In the genomic region with DNA sequence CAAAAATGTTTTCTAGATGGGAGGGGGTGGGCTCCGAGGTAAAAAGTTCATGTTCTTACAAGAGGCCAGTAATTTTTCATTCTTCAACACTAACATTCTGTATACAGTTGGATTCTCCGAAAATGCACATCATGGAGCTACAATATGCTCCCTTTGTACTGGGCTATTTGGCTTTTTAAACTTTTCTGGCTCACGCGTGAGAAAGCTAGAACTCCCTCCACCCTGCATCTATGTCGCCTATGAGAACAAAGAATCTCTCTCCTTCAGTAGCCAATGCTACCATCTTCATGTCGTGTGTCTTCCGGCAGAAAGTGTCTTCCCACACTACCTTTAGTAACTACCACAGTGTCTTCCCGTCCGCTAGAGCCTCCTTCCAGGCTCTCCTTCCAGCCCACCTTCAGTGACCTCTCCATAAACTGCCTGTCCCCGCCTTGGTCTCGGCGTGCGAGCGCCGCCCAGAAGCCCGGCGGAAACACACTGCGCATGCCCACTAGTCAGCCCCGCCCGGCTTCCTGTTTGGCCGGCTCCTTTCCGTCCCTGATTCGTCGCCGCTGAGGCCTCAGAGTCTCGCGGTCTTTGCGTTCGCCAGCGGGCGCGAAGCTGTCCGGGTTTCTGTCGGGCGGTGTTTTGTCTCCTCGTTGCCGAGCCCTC, we compare ENCODE assay signal across 8 mouse cellular contexts. TPM values are rescaled to one million over a fixed set of nuclear protein-coding genes. Genes with fewer than 3 reads are reported as not detected.
DNase-seq lines count a peak whose midpoint lies in the region; ATAC-seq and TF ChIP-seq lines count a peak whose summit lies in the region.

A gene (plus strand): TSS at position 529 of the 651 bp plus-strand sequence.

- H3K36me3 ChIP-seq in MEL (ENCODE audit: control insufficient read depth in 1 of 2, insufficient read depth in 2 of 2, low read length in 2 of 2): peaks cover 0 to 17% of the 10 kb centered on the region in 2 experiments
- H3K36me3 ChIP-seq in forebrain, postnatal 0 days (ENCODE audit: insufficient read depth): peaks cover 4% of the 10 kb centered on the region; the same call in 1 of the 2 replicates
- H3K36me3 ChIP-seq in lung, embryonic 15.5 days: peaks cover 14% of the 10 kb centered on the region

- WGBS in cerebellum, adult 2 months: under 1% methylated on average over 37 of the region's 37 CpGs
- 1% methylated on average over 37 of the region's 37 CpGs for WGBS in forebrain, postnatal 0 days
- under 1% methylated on average over 37 of the region's 37 CpGs for WGBS in lung, embryonic 15.5 days

- ATAC-seq in forebrain, postnatal 0 days: peak; percentile 100
- ATAC-seq in lung, embryonic 15.5 days (ENCODE audit: borderline replicate concordance, extremely low read depth, low FRiP score, low TSS enrichment): peak; percentile 100

- no peaks in the 10 kb centered on the region for H3K27me3 ChIP-seq in MEL (ENCODE audit: control insufficient read depth in 1 of 2, insufficient read depth in 2 of 2, low read length in 2 of 2)
- H3K27me3 ChIP-seq in cerebellum, adult 2 months (ENCODE audit: control insufficient read depth, insufficient read depth, low read length): no peaks in the 10 kb centered on the region
- H3K27me3 ChIP-seq in forebrain, postnatal 0 days (ENCODE audit: insufficient read depth, low read length): no peaks in the 10 kb centered on the region
- H3K27me3 ChIP-seq in lung, embryonic 15.5 days: no peaks in the 10 kb centered on the region

- H3K9ac ChIP-seq in MEL (ENCODE audit: control insufficient read depth, low read depth, low read length, poor library complexity, severe bottlenecking): peak within 1 kb of the TSS; percentile 86
- peak within 1 kb of the TSS; percentile 97 for H3K9ac ChIP-seq in forebrain, postnatal 0 days
- H3K9ac ChIP-seq in lung, embryonic 15.5 days: peak within 1 kb of the TSS; percentile 91

- H3K4me2 ChIP-seq in forebrain, postnatal 0 days (ENCODE audit: low read depth): peak within 1 kb of the TSS; percentile 60
- H3K4me2 ChIP-seq in lung, embryonic 15.5 days: peak within 1 kb of the TSS; percentile 54

- peak within 1 kb of the TSS; percentile 96 for H3K27ac ChIP-seq in MEL (ENCODE audit: control insufficient read depth, low read depth, low read length)
- peak within 1 kb of the TSS; percentile 82 for H3K27ac ChIP-seq in cerebellum, adult 2 months (ENCODE audit: insufficient read depth, low read length)
- H3K27ac ChIP-seq in forebrain, postnatal 0 days (ENCODE audit: low read depth, low read length): peak within 1 kb of the TSS; percentile 97
- H3K27ac ChIP-seq in lung, embryonic 15.5 days: peak within 1 kb of the TSS; percentile 92

- H3K9me3 ChIP-seq in MEL (replicated peaks; ENCODE audit: insufficient read depth, low read length): no peaks in the 10 kb centered on the region
- H3K9me3 ChIP-seq in forebrain, postnatal 0 days (ENCODE audit: low read length): no peaks in the 10 kb centered on the region
- no peaks in the 10 kb centered on the region for H3K9me3 ChIP-seq in lung, embryonic 15.5 days

- H3K79me2 ChIP-seq in MEL (ENCODE audit: control insufficient read depth, insufficient read depth, low read length, poor library complexity): peaks cover 12% of the 10 kb centered on the region

- DNase-seq in MEL (ENCODE audit: low read depth, low spot score): peak; percentile 97
- DNase-seq in cerebellum, adult 2 months: peak; percentile 95
- peak; percentile 99 for DNase-seq in forebrain, postnatal 0 days
- DNase-seq in heart, postnatal 4 days: peak; percentile 98
- DNase-seq in layer of hippocampus, adult 8-10 months (ENCODE audit: low spot score in 2 of 2): peak; percentile 94 to 96
- DNase-seq in ovary, adult 18-20 months (ENCODE audit: low spot score): peak; percentile 96
- DNase-seq in thymus, postnatal 0 days (ENCODE audit: low spot score): peak; percentile 97

- TF ChIP-seq CTCF in MEL (IDR thresholded peaks at IDR 0.05 in 2 of 3, conservative IDR thresholded peaks at IDR 0.05 in 1 of 3; ENCODE audit: control insufficient read depth in 1 of 3, insufficient read depth in 1 of 3, low read depth in 2 of 3, low read length in 3 of 3, poor library complexity in 1 of 3, severe bottlenecking in 1 of 3): no peak
- TF ChIP-seq CTCF in cerebellum, adult 2 months (IDR thresholded peaks at IDR 0.05; ENCODE audit: borderline replicate concordance, insufficient read depth, low read depth, low read length): no peak
- TF ChIP-seq CTCF in forebrain, postnatal 0 days (IDR thresholded peaks at IDR 0.05; ENCODE audit: low read depth): no peak

- H3K4me3 ChIP-seq in MEL (ENCODE audit: control insufficient read depth in 1 of 2, insufficient read depth in 1 of 2, low read depth in 2 of 2, low read length in 2 of 2): peak within 1 kb of the TSS; percentile 76 to 97
- H3K4me3 ChIP-seq in cerebellum, adult 2 months (replicated peaks; ENCODE audit: insufficient read depth, low read depth, low read length): peak within 1 kb of the TSS; percentile 94
- H3K4me3 ChIP-seq in forebrain, postnatal 0 days (ENCODE audit: low read depth, low read length): peak within 1 kb of the TSS; percentile 87
- peak within 1 kb of the TSS; percentile 73 for H3K4me3 ChIP-seq in lung, embryonic 15.5 days

- TF ChIP-seq POLR2A in MEL (IDR thresholded peaks at IDR 0.05; ENCODE audit: control insufficient read depth in 1 of 2, insufficient read depth in 1 of 2, low read depth in 1 of 2, low read length in 2 of 2, poor library complexity in 1 of 2): peak; percentile 71 to 87; a peak in 3 of 4 replicates
- peak; percentile 85; the same call in 1 of the 2 replicates for TF ChIP-seq POLR2A in cerebellum, adult 2 months (IDR thresholded peaks at IDR 0.05; ENCODE audit: borderline replicate concordance, insufficient read depth, low read length)

- H3K4me1 ChIP-seq in MEL (ENCODE audit: control insufficient read depth in 1 of 2, insufficient read depth in 2 of 2, low read length in 2 of 2): peaks cover 2 to 3% of the 10 kb centered on the region in 2 experiments; a peak in 2 of 4 replicates
- H3K4me1 ChIP-seq in cerebellum, adult 2 months (ENCODE audit: control insufficient read depth, insufficient read depth, low read length): no peaks in the 10 kb centered on the region
- peaks cover 8% of the 10 kb centered on the region for H3K4me1 ChIP-seq in forebrain, postnatal 0 days (ENCODE audit: insufficient read depth)
- H3K4me1 ChIP-seq in lung, embryonic 15.5 days: peaks cover 6% of the 10 kb centered on the region; the same call in 1 of the 2 replicates

- TF ChIP-seq RAD21 in MEL (IDR thresholded peaks at IDR 0.05; ENCODE audit: low read depth, low read length): no peak

- no peak; a peak in 1 of 4 replicates for TF ChIP-seq EP300 in MEL (IDR thresholded peaks at IDR 0.05; ENCODE audit: low read depth in 1 of 2, low read length in 2 of 2)

TF ChIP-seq in MEL, 35 proteins besides CTCF, POLR2A, EP300 and RAD21:
- TF ChIP-seq SIN3A (IDR thresholded peaks at IDR 0.05; ENCODE audit: low read length) (peak; percentile 64; the same call in 1 of the 2 replicates), E2F4 (IDR thresholded peaks at IDR 0.05; ENCODE audit: borderline replicate concordance, low read depth, low read length) (peak; percentile 79; the same call in 1 of the 2 replicates), ETS1 (IDR thresholded peaks at IDR 0.05; ENCODE audit: low read depth, low read length) (peak; percentile 26; the same call in 1 of the 2 replicates), MYB (IDR thresholded peaks at IDR 0.05; ENCODE audit: low read depth, low read length) (no peak), MXI1 (IDR thresholded peaks at IDR 0.05; ENCODE audit: low read depth, low read length) (peak; percentile 52), POLR2AphosphoS5 (IDR thresholded peaks at IDR 0.05; ENCODE audit: borderline replicate concordance, low read depth, low read length) (peak; percentile 78; the same call in 1 of the 2 replicates), KAT2A (conservative IDR thresholded peaks at IDR 0.05; ENCODE audit: low read depth, low read length) (peak; percentile 57; the same call in 1 of the 2 replicates), TCF12 (IDR thresholded peaks at IDR 0.05; ENCODE audit: low read depth, low read length) (peak; percentile 64), NELFE (IDR thresholded peaks at IDR 0.05; ENCODE audit: low read depth, low read length) (peak; percentile 72), BHLHE40 (IDR thresholded peaks at IDR 0.05; ENCODE audit: borderline replicate concordance, low read depth, low read length) (no peak), TBP (IDR thresholded peaks at IDR 0.05; ENCODE audit: low read depth, low read length) (peak; percentile 78), ZC3H11A (IDR thresholded peaks at IDR 0.05; ENCODE audit: low read depth, low read length) (no peak), MAFK (IDR thresholded peaks at IDR 0.05; ENCODE audit: borderline replicate concordance, low read depth, low read length) (no peak), HCFC1 (IDR thresholded peaks at IDR 0.05; ENCODE audit: low read depth, low read length) (peak; percentile 86), NRF1 (IDR thresholded peaks at IDR 0.05; ENCODE audit: insufficient read depth, low read depth, low read length, poor library complexity, severe bottlenecking) (peak; percentile 87), ELF1 (IDR thresholded peaks at IDR 0.05; ENCODE audit: low read depth, low read length) (peak; percentile 88), CHD2 (IDR thresholded peaks at IDR 0.05; ENCODE audit: low read length) (peak; percentile 96)

RNA-seq across cellular contexts. Expression of the gene that starts here (rescaled TPM):
- 107 and 111 TPM in 2 replicates for total RNA-seq in MEL (2012; rRNA removed)
- polyA plus RNA-seq in MEL (2012; ENCODE audit: insufficient read depth in 1 of 2, insufficient read length in 2 of 2, low read depth in 1 of 2, low replicate concordance in 2 of 2, missing spikeins in 1 of 2): 100 to 1,000 TPM in 1 of 2 experiments, not detected in 1; 106 TPM
- 36.6 and 40.1 TPM in 2 replicates for polyA plus RNA-seq in cerebellum, adult 2 months (2012; rRNA removed)
- total RNA-seq in forebrain, postnatal 0 days (2014; rRNA removed): 60.0 and 78.2 TPM in 2 replicates
- polyA plus RNA-seq in forebrain, postnatal 0 days (2015; fragmentation: Nextera tagmentation; extraction: Ambion mirVana): 104 and 117 TPM in 2 replicates
- total RNA-seq in heart, postnatal 4 days (2021): 10 to 100 TPM; 47.6 to 48.3 TPM
- total RNA-seq in layer of hippocampus, adult 8-10 months (2022): 10 to 100 TPM; 31.3 to 37.7 (median 37.1) TPM
- polyA plus RNA-seq in lung, embryonic 15.5 days (2015; fragmentation: Nextera tagmentation; extraction: Ambion mirVana): 202 and 206 TPM in 2 replicates
- 250 and 263 TPM in 2 replicates for polyA plus RNA-seq in thymus, postnatal 0 days (2015; fragmentation: Nextera tagmentation; extraction: Ambion mirVana)

Comparison
In these comparisons a context has a peak if more than half of its experiments do, and no peak if none do; other contexts are left out.
1. Peak in every context shown above with its lines: DNase-seq, ATAC-seq, H3K4me3 ChIP-seq and H3K27ac ChIP-seq.